Mouse (Mus musculus) stomach, embryonic 14.5 days (tissue): Measurements from ENCODE around the gene Csrnp3. TPM values are rescaled to one million over a fixed set of nuclear protein-coding genes. Genes with fewer than 3 reads are reported as not detected.
A peak's percentile ranks its signal among the peaks of the same experiment; 100 is the strongest.

Source experiments
- ATAC-seq: fragments of 200-750 bp; cut with Nextera tagmentation; 2 replicates; pipeline ENCODE4 v1.8.0; 2017; ENCODE audit warnings: low read depth, moderate TSS enrichment; ENCODE audit not compliant: insufficient number of reproducible peaks, insufficient read depth, low FRiP score
- H3K27ac ChIP-seq: fragments of 300-500 bp; sonication (generic); 2 replicates; pipeline ENCODE4 v1.5.1; 2014; ENCODE audit warnings: mild to moderate bottlenecking, low read length, moderate library complexity, mixed read lengths
- H3K27me3 ChIP-seq: fragments of 300-500 bp; sonication (generic); 2 replicates; pipeline ENCODE4 v1.6.1; 2014; ENCODE audit warnings: low read length, control low read depth, mixed read lengths; ENCODE audit not compliant: control insufficient read depth, insufficient read depth
- H3K36me3 ChIP-seq: fragments of 300-500 bp; sonication (generic); 2 replicates; pipeline ENCODE4 v1.6.1; 2014; ENCODE audit warnings: mild to moderate bottlenecking, control low read depth, low read length, moderate library complexity, mixed read lengths; ENCODE audit not compliant: control insufficient read depth, insufficient read depth
- H3K4me1 ChIP-seq: fragments of 300-500 bp; sonication (generic); 2 replicates; pipeline ENCODE4 v1.6.1; 2014; ENCODE audit warnings: low read length, control low read depth, mixed read lengths; ENCODE audit not compliant: control insufficient read depth, insufficient read depth
- H3K4me2 ChIP-seq: fragments of 300-500 bp; sonication (generic); replicated peaks from 2 replicates; pipeline ENCODE4 v1.6.1; 2014; ENCODE audit warnings: low read depth, low read length, control low read depth
- H3K4me3 ChIP-seq: fragments of 300-500 bp; sonication (generic); 2 replicates; pipeline ENCODE4 v1.5.1; 2014; ENCODE audit warnings: low read depth, low read length, control low read depth
- H3K9ac ChIP-seq: fragments of 300-500 bp; sonication (generic); replicated peaks from 2 replicates; pipeline ENCODE4 v1.6.1; 2014; ENCODE audit warnings: low read depth, mild to moderate bottlenecking, control low read depth, low read length, moderate library complexity, mixed read lengths
- H3K9me3 ChIP-seq: fragments of 300-500 bp; sonication (generic); 2 replicates; pipeline ENCODE4 v1.6.1; 2016; ENCODE audit warnings: low read depth, low read length, control low read depth; ENCODE audit not compliant: control insufficient read depth
- WGBS: fragments of 180-500 bp; shearing (Covaris S2); extraction: QIAGEN DNeasy Blood & Tissue Kit; methylation state at CpG from one replicate; pipeline ENCODE4 v1.1.7; 2014; 5-methylcytosine and 5-hydroxymethylcytosine counted together
- polyA plus RNA-seq: library from polyadenylated mRNA; unstranded; fragments of >200 nt; fragmentation: Nextera tagmentation; extraction: Ambion mirVana; gene quantifications from 2 replicates; pipeline ENCODE4 v1.2.1, GENCODE M21; 2014

Gene Csrnp3
- polyA plus RNA-seq, 1 experiment from 2014 or later, result 4.2 TPM

GRCm38 (mm10) chr2:65926935-65927708, 81.6 kb downstream of the Csrnp3 start:
- no peak overlapping the region for H3K4me3 ChIP-seq
- no peaks in the 10 kb centered on the region for H3K9me3 ChIP-seq
- no peak for ATAC-seq
- H3K36me3 ChIP-seq, result no peaks in the 10 kb centered on the region
- no peaks in the 10 kb centered on the region for H3K4me1 ChIP-seq
- 62% methylated on average over 8 of the region's 8 CpGs for WGBS
- H3K9ac ChIP-seq, result no peak overlapping the region
- H3K27me3 ChIP-seq, result no peaks in the 10 kb centered on the region
- H3K4me2 ChIP-seq, result no peak overlapping the region
- no peak overlapping the region for H3K27ac ChIP-seq

DNA sequence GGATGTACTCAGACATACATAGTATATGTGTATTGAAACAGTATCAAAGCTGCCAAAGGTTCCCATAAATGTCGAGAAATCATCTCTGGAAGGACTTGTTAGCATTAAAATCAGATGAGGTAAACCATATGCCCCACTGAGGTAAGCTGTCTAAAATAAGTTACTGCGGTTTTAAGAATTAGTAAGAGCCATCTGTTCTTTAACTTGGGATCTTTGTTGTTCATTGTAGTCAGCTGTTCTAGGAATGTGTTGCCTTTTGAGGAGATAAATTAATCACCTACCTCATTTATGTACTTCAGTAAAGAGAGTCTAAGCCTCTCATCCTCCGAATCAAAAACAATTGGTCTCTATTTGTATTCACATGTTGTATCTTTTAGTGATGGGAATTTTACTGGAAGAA, 83.7 kb downstream of the Csrnp3 start:
- Histone ChIP-seq H3K9ac (no peak overlapping the region), H3K4me3 (no peak overlapping the region), H3K27me3 (no peaks in the 10 kb centered on the region), H3K9me3 (no peaks in the 10 kb centered on the region), H3K27ac (no peak overlapping the region), H3K4me2 (no peak overlapping the region), H3K36me3 (no peaks in the 10 kb centered on the region), H3K4me1 (no peaks in the 10 kb centered on the region)
- WGBS, result 42% methylated on average over 3 of the region's 3 CpGs
- no peak for ATAC-seq

DNA sequence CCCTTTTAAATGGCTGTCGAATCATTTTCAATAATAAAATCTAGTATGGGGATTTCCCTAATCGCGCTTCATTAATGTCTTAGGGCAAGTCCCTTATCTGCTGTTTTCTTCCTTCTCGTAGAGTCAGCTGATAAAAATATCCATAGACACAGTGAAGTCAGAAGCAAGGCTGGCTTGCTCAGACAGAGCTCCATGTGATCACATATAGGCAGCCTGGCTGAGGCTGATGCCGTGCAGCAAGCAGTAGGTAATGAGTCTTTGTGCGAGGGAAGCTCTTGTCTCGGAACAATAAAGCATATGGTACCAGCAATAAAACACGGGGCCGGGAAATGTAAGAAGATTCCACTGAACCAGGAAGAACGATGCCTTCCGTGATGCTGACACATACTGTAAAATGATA, 84.4 kb downstream of the Csrnp3 start:
- no peaks in the 10 kb centered on the region for H3K9me3 ChIP-seq
- H3K4me3 ChIP-seq, result no peak overlapping the region
- H3K27me3 ChIP-seq, result no peaks in the 10 kb centered on the region
- ATAC-seq, result no peak
- no peak overlapping the region for H3K9ac ChIP-seq
- no peak overlapping the region for H3K27ac ChIP-seq
- WGBS, result 58% methylated on average over 11 of the region's 11 CpGs
- no peak overlapping the region for H3K4me2 ChIP-seq
- H3K36me3 ChIP-seq, result no peaks in the 10 kb centered on the region
- H3K4me1 ChIP-seq, result no peaks in the 10 kb centered on the region

- no peak for ATAC-seq
- 69% methylated on average over 7 of the region's 7 CpGs for WGBS
- Histone ChIP-seq H3K9ac (no peak overlapping the region; the same call in 1 of the 2 replicates), H3K27me3 (no peaks in the 10 kb centered on the region), H3K27ac (no peak overlapping the region), H3K9me3 (no peaks in the 10 kb centered on the region), H3K4me1 (no peaks in the 10 kb centered on the region), H3K36me3 (no peaks in the 10 kb centered on the region), H3K4me3 (peak overlapping the region; percentile 37), H3K4me2 (peak overlapping the region; percentile 71)
These were observed 85.7 kb downstream of the Csrnp3 start for GRCm38 (mm10) chr2:65931313-65931712.

DNA sequence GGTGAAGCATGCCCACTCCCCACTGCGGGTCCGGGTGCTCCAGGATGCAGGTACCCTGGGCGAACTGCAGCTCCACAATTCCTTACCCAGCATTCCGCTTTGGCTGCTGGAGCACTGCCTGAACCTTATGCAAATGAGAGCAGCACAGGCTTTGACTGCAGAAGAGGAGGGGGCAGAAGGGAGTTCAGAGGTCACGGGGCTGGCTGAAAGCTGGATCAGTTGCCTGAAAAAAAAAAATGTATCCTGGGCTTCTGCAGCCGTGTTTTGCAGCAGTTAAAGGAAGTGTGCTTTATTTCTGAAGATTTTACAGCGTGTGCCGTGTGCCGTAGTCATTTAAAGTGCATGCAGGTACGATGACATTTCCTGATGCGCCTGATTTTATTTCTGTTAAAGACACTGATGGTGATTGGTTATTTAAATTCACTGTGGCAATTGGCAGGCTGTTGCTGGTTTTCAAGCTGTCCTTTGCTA, 86.3 kb downstream of the Csrnp3 start:
- Histone ChIP-seq H3K36me3 (no peaks in the 10 kb centered on the region), H3K4me2 (peak overlapping the region; percentile 71), H3K4me3 (peak overlapping the region; percentile 37), H3K9ac (no peak overlapping the region; the same call in 1 of the 2 replicates), H3K27ac (no peak overlapping the region), H3K9me3 (no peaks in the 10 kb centered on the region), H3K27me3 (no peaks in the 10 kb centered on the region), H3K4me1 (no peaks in the 10 kb centered on the region)
- 3% methylated on average over 11 of the region's 11 CpGs for WGBS
- ATAC-seq, result peak; percentile 79

GRCm38 (mm10) chr2:65934099-65934498, 88.5 kb downstream of the Csrnp3 start:
- Histone ChIP-seq H3K4me3 (no peak overlapping the region), H3K4me1 (no peaks in the 10 kb centered on the region), H3K36me3 (no peaks in the 10 kb centered on the region), H3K4me2 (no peak overlapping the region), H3K27me3 (no peaks in the 10 kb centered on the region), H3K9ac (no peak overlapping the region), H3K9me3 (no peaks in the 10 kb centered on the region), H3K27ac (no peak overlapping the region)
- no peak for ATAC-seq
- 25% methylated on average over 2 of the region's 2 CpGs for WGBS

GRCm38 (mm10) chr2:65938900-65939299, 93.3 kb downstream of the Csrnp3 start:
- 51% methylated on average over 3 of the region's 3 CpGs for WGBS
- H3K36me3 ChIP-seq, result no peaks in the 10 kb centered on the region
- no peak overlapping the region for H3K27ac ChIP-seq
- H3K4me3 ChIP-seq, result no peak overlapping the region
- no peaks in the 10 kb centered on the region for H3K9me3 ChIP-seq
- H3K27me3 ChIP-seq, result no peaks in the 10 kb centered on the region
- no peak overlapping the region for H3K9ac ChIP-seq
- no peak overlapping the region for H3K4me2 ChIP-seq
- no peaks in the 10 kb centered on the region for H3K4me1 ChIP-seq
- ATAC-seq, result no peak

DNA sequence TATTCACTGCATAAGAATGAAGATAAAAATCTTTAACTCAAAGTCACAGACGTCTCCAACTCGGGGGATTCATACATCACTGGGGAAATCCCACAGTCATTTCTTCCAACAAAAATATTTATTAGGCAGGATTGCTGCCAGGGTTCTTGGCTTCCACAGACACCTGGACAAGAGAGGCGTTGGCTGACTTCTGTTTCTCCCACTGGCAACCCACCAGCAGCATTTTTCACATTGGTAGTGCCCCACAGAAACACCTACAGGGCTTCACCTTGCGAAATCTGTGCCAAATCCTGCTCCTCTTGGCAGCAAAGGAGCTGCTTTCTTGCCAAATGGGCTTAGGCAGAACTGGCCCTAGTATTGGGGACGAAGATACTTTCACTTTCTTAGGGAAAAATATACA, 94.8 kb downstream of the Csrnp3 start:
- H3K27ac ChIP-seq, result no peak overlapping the region
- no peak for ATAC-seq
- no peak overlapping the region for H3K4me2 ChIP-seq
- H3K9me3 ChIP-seq, result no peaks in the 10 kb centered on the region
- 54% methylated on average over 5 of the region's 5 CpGs for WGBS
- H3K27me3 ChIP-seq, result no peaks in the 10 kb centered on the region
- no peak overlapping the region for H3K4me3 ChIP-seq
- no peaks in the 10 kb centered on the region for H3K36me3 ChIP-seq
- no peaks in the 10 kb centered on the region for H3K4me1 ChIP-seq
- no peak overlapping the region for H3K9ac ChIP-seq

- WGBS, result 62% methylated on average over 4 of the region's 4 CpGs
- peak; percentile 80 for ATAC-seq
- Histone ChIP-seq H3K9me3 (no peaks in the 10 kb centered on the region), H3K4me2 (no peak overlapping the region), H3K4me3 (no peak overlapping the region), H3K4me1 (no peaks in the 10 kb centered on the region), H3K9ac (no peak overlapping the region), H3K36me3 (no peaks in the 10 kb centered on the region), H3K27ac (no peak overlapping the region), H3K27me3 (no peaks in the 10 kb centered on the region)
These were observed 96.8 kb downstream of the Csrnp3 start for GRCm38 (mm10) chr2:65942346-65942745.
